Mouse (Mus musculus): Measurements from ENCODE around the gene Ccdc180. TPM values are rescaled to one million over a fixed set of nuclear protein-coding genes. Genes with fewer than 3 reads are reported as not detected.

Gene Ccdc180
- polyA plus RNA-seq (2015; fragmentation: Nextera tagmentation; extraction: Ambion mirVana) = 1.4 and 2.9 TPM in 2 replicates

GRCm38 (mm10) chr4:45890066-45890761 is at the start of gene Ccdc180:
TSS of gene Ccdc180 (plus strand) at chr4:45890303.
- H3K27me3 ChIP-seq (replicated peaks; ENCODE audit: insufficient read depth, low read length) = no peaks in the 10 kb centered on the region
- DNase-seq (ENCODE audit: low spot score) (peak; percentile 89), ATAC-seq (peak; percentile 85)
- TF ChIP-seq CTCF (IDR thresholded peaks at IDR 0.05) = no peak
- TF ChIP-seq EP300 (IDR thresholded peaks at IDR 0.05) = no peak
- 16% methylated on average over 19 of the region's 19 CpGs for WGBS
- no peak within 1 kb of the TSS for H3K27ac ChIP-seq (ENCODE audit: low read length)
- no peak within 1 kb of the TSS for H3K4me2 ChIP-seq (replicated peaks; ENCODE audit: low read depth, low read length)
- H3K9me3 ChIP-seq (ENCODE audit: low read length) = no peaks in the 10 kb centered on the region
- H3K9ac ChIP-seq (replicated peaks; ENCODE audit: low read depth) = no peak within 1 kb of the TSS
- H3K4me3 ChIP-seq (ENCODE audit: low read depth, low read length) = no peak within 1 kb of the TSS
- no peaks in the 10 kb centered on the region for H3K36me3 ChIP-seq (ENCODE audit: insufficient read depth, low read length)
- no peaks in the 10 kb centered on the region for H3K4me1 ChIP-seq (ENCODE audit: insufficient read depth, low read depth, low read length)

- Histone ChIP-seq H3K27ac (ENCODE audit: low read length) (no peak overlapping the region), H3K27me3 (replicated peaks; ENCODE audit: insufficient read depth, low read length) (no peaks in the 10 kb centered on the region), H3K4me1 (ENCODE audit: insufficient read depth, low read depth, low read length) (no peaks in the 10 kb centered on the region; the same call in 1 of the 2 replicates), H3K36me3 (ENCODE audit: insufficient read depth, low read length) (no peaks in the 10 kb centered on the region), H3K4me3 (ENCODE audit: low read depth, low read length) (no peak overlapping the region), H3K9me3 (ENCODE audit: low read length) (no peaks in the 10 kb centered on the region), H3K9ac (replicated peaks; ENCODE audit: low read depth) (no peak overlapping the region), H3K4me2 (replicated peaks; ENCODE audit: low read depth, low read length) (no peak overlapping the region)
- DNase-seq (ENCODE audit: low spot score) = peak; percentile 40
- TF ChIP-seq CTCF (IDR thresholded peaks at IDR 0.05) = peak; percentile 80
- no peak for TF ChIP-seq EP300 (IDR thresholded peaks at IDR 0.05)
- ATAC-seq = no peak
- 46% methylated on average over 14 of the region's 14 CpGs for WGBS
Observed at GRCm38 (mm10) chr4:45844355-45844754, 45.7 kb upstream of the Ccdc180 start.

- H3K4me2 ChIP-seq (replicated peaks; ENCODE audit: low read depth, low read length) = no peak overlapping the region
- H3K4me3 ChIP-seq (ENCODE audit: low read depth, low read length) = no peak overlapping the region
- TF ChIP-seq EP300 (IDR thresholded peaks at IDR 0.05) = no peak
- TF ChIP-seq CTCF (IDR thresholded peaks at IDR 0.05) = no peak
- no peaks in the 10 kb centered on the region; the same call in 1 of the 2 replicates for H3K4me1 ChIP-seq (ENCODE audit: insufficient read depth, low read depth, low read length)
- H3K27ac ChIP-seq (ENCODE audit: low read length) = no peak overlapping the region
- 88% methylated on average over 2 of the region's 2 CpGs for WGBS
- H3K9me3 ChIP-seq (ENCODE audit: low read length) = no peaks in the 10 kb centered on the region
- H3K27me3 ChIP-seq (replicated peaks; ENCODE audit: insufficient read depth, low read length) = no peaks in the 10 kb centered on the region
- no peak overlapping the region for H3K9ac ChIP-seq (replicated peaks; ENCODE audit: low read depth)
- no peak for DNase-seq (ENCODE audit: low spot score)
- no peak for ATAC-seq
- H3K36me3 ChIP-seq (ENCODE audit: insufficient read depth, low read length) = no peaks in the 10 kb centered on the region
Observed at GRCm38 (mm10) chr4:45846263-45846662, 43.8 kb upstream of the Ccdc180 start.

GRCm38 (mm10) chr4:45848109-45848824 is 41.8 kb upstream of the Ccdc180 start, which contains the start of gene Stra6l:
TSS of gene Stra6l (plus strand) at chr4:45848664.
- no peak within 1 kb of the TSS for H3K4me2 ChIP-seq (replicated peaks; ENCODE audit: low read depth, low read length)
- H3K9ac ChIP-seq (replicated peaks; ENCODE audit: low read depth) = no peak within 1 kb of the TSS
- H3K27ac ChIP-seq (ENCODE audit: low read length) = no peak within 1 kb of the TSS
- DNase-seq (ENCODE audit: low spot score) (no peak), ATAC-seq (no peak)
- no peaks in the 10 kb centered on the region for H3K27me3 ChIP-seq (replicated peaks; ENCODE audit: insufficient read depth, low read length)
- no peaks in the 10 kb centered on the region for H3K9me3 ChIP-seq (ENCODE audit: low read length)
- H3K4me1 ChIP-seq (ENCODE audit: insufficient read depth, low read depth, low read length) = no peaks in the 10 kb centered on the region; the same call in 1 of the 2 replicates
- no peak for TF ChIP-seq CTCF (IDR thresholded peaks at IDR 0.05)
- no peak for TF ChIP-seq EP300 (IDR thresholded peaks at IDR 0.05)
- 47% methylated on average over 10 of the region's 10 CpGs for WGBS
- H3K4me3 ChIP-seq (ENCODE audit: low read depth, low read length) = no peak within 1 kb of the TSS
- no peaks in the 10 kb centered on the region for H3K36me3 ChIP-seq (ENCODE audit: insufficient read depth, low read length)

GRCm38 (mm10) chr4:45848825-45849156 is 41.3 kb upstream of the Ccdc180 start:
- Histone ChIP-seq H3K4me1 (ENCODE audit: insufficient read depth, low read depth, low read length) (no peaks in the 10 kb centered on the region; the same call in 1 of the 2 replicates), H3K27ac (ENCODE audit: low read length) (no peak overlapping the region), H3K36me3 (ENCODE audit: insufficient read depth, low read length) (no peaks in the 10 kb centered on the region), H3K9me3 (ENCODE audit: low read length) (no peaks in the 10 kb centered on the region), H3K4me3 (ENCODE audit: low read depth, low read length) (no peak overlapping the region), H3K9ac (replicated peaks; ENCODE audit: low read depth) (no peak overlapping the region), H3K27me3 (replicated peaks; ENCODE audit: insufficient read depth, low read length) (no peaks in the 10 kb centered on the region), H3K4me2 (replicated peaks; ENCODE audit: low read depth, low read length) (no peak overlapping the region)
- TF ChIP-seq CTCF (IDR thresholded peaks at IDR 0.05) = no peak
- no peak for TF ChIP-seq EP300 (IDR thresholded peaks at IDR 0.05)
- no peak for DNase-seq (ENCODE audit: low spot score)
- ATAC-seq = no peak
- WGBS = 47% methylated on average over 10 of the region's 10 CpGs

- no peak overlapping the region for H3K9ac ChIP-seq (replicated peaks; ENCODE audit: low read depth)
- H3K9me3 ChIP-seq (ENCODE audit: low read length) = no peaks in the 10 kb centered on the region
- no peak for ATAC-seq
- no peaks in the 10 kb centered on the region for H3K36me3 ChIP-seq (ENCODE audit: insufficient read depth, low read length)
- DNase-seq (ENCODE audit: low spot score) = no peak
- no peak overlapping the region for H3K4me2 ChIP-seq (replicated peaks; ENCODE audit: low read depth, low read length)
- TF ChIP-seq CTCF (IDR thresholded peaks at IDR 0.05) (no peak), EP300 (IDR thresholded peaks at IDR 0.05) (no peak)
- 62% methylated on average over 1 of the region's 1 CpGs for WGBS
- no peaks in the 10 kb centered on the region; the same call in 1 of the 2 replicates for H3K4me1 ChIP-seq (ENCODE audit: insufficient read depth, low read depth, low read length)
- H3K27ac ChIP-seq (ENCODE audit: low read length) = no peak overlapping the region
- H3K27me3 ChIP-seq (replicated peaks; ENCODE audit: insufficient read depth, low read length) = no peaks in the 10 kb centered on the region
- no peak overlapping the region for H3K4me3 ChIP-seq (ENCODE audit: low read depth, low read length)
Observed at GRCm38 (mm10) chr4:45849419-45849818, 40.7 kb upstream of the Ccdc180 start.

All from lung, postnatal 0 days (tissue).